Mouse (Mus musculus) kidney, postnatal 14 days (tissue): ENCODE data around the gene Aanat.
"Not testable (repeated sequence)": the region's sequence is repeated elsewhere in the genome, so short reads cannot be mapped to it uniquely, and the experiment has no call there.

Experiments
- DNase-seq: peaks from one replicate; pipeline ENCODE4 v3.0.0; 2022; ENCODE audit warnings: mixed read lengths

The Aanat gene

GRCm38 (mm10) chr11:116574982-116575381, 11.2 kb upstream of the Aanat start:
- no peak for DNase-seq

GRCm38 (mm10) chr11:116575396-116575795, 10.8 kb upstream of the Aanat start:
- DNase-seq, result no peak

- DNase-seq, result no peak
Observed at GRCm38 (mm10) chr11:116579280-116579679, 7.0 kb upstream of the Aanat start.

DNA sequence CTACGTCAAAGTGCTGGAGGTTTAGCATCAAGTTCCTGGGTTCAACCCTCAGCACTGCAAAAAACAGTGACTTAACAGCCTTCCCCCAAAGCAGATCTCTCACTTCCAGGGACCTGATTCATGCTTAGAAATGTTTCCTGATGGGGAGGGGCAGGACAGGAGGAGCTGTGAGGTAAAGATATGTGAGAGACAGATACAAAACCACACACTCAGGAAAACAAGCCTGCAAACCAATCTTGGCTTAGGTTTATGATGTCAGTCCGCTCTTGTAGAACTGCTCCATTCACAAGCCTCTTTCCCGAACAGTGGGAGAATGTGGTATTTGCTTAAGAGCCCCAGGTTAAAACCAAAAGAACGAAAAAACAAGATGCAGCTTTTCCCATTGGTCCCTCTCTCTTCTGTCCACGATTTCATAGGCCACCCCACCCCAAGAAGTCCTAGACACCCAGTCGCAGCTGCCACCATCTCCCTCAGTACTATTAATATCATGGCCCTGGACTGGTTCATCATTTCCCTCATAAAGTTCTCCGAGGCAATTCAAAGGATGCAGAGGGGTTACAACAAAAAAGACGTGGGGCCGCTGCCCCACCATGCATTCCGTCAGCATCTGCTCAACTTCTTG, 6.1 kb upstream of the Aanat start:
- DNase-seq, result no peak

DNA sequence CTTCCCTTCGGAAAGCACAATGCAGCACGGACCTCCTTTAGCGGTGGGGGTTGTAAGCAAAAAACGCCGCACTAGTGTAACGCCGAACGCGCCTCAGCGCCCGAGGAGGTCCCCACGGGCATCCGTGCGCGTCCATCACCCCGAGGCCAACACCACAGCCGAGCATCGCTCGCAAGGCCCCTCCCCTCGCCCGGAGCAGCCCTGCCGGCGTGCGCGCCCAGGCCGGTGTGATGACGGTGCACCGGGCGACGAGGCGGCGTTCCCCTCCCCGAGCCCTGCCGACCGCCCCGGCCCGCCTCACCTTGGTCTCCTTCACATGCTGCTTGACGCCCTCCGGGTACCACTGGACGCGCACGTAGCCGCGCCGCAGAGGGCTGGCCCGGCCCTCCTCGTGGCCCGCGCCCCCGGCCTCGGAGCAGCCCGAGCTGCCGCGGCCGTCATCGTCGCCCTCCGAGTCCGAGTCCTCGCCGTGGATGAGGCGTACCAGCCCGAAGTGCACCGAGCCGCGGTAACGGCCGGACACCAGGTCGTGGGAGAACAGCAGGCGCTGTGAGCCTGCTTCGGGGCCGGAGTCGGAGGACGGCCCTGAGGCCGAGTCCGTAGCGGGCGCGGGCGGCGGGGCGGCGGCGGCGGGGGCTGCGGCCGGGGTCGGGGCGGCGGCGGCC, 5.4 kb upstream of the Aanat start:
- DNase-seq, result peak; percentile 60

- peak; percentile 90 for DNase-seq
Observed at GRCm38 (mm10) chr11:116581376-116581814, 4.8 kb upstream of the Aanat start, which contains the start of gene Ube2o. Ube2o (minus strand) TSS chr11:116581447.

GRCm38 (mm10) chr11:116585682-116586081, 550 bp upstream of the Aanat start:
- no peak for DNase-seq

DNA sequence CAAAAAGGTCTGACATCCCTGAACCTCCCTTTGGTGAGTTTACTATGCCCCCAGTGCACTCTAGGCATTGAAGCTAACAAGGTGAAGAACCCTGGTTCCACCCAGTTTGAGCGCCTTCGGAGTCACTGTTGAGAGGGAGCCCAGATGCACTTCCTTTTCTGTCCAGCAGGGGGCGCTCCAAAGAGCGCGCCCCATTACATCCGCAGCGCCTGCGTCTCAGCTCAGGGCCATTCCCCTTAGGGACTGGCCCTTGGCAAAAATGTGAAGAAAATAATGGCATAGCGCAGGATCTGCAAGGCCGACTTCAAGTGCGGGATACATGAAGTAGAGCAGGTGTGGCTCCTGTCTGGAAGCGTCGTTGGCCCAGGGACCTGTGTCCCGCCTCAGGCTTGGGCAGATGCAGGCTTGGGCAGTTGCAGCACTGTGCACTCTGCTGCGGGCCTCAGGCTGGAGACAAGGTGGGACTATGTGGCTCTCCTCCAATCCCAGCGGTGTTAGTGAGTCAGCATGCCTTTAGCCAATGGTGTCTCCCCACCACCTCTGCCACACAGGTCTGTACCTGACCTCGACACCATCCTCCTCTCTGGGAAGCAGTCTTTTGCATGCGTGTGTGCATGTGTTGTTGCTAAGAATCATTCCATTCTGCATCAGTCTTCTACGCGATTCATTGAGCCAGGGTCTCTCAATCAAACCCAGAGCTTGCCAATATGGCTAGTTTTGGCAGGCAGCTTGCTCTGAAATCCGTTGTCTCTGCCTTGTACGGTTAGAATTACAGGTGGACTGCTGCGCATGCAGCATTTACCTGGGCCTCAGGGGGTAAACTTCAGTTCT, 784 bp downstream of the Aanat start:
- peak; percentile 77 for DNase-seq

GRCm38 (mm10) chr11:116589020-116589531, 2.8 kb downstream of the Aanat start:
- DNase-seq, result no peak

DNA sequence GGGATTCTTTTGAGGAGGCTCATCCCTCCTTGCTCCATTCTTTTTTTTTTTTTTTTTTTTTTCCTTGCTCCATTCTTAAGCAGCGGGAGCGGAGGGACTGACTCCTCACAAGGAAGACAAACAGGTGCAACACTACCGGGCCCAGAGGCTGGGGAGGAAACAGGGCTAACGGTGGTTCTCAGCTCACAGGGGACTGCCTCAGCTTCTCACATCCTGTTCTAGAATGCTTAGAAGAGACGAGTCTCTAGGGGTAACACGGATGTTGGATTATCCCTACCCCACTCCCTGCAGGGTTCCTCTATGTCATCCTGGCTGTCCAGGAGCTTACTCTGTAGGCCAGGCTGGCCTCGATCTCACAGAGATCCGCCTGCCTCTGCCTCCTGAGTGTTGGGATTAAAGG, 3.3 kb downstream of the Aanat start:
- DNase-seq, result no peak

DNA sequence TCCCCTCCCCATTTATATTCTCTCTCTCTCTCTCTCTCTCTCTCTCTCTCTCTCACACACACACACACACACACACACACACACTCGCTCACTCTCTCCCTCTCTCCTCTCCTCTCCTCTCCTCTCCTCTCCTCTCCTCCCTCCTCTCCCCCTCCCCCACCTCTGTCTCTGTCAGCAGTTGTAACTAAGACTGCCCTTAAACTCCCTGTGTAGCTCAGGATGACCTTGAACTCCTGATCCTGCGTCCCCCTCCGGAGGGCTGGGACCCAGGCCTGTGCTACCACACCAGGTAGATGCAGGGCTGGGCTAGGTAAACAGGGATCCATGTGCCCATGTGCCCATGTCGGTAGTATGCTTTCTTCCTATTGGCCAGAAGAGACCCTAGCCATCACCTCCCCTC, 5.4 kb downstream of the Aanat start:
- no peak for DNase-seq

DNA sequence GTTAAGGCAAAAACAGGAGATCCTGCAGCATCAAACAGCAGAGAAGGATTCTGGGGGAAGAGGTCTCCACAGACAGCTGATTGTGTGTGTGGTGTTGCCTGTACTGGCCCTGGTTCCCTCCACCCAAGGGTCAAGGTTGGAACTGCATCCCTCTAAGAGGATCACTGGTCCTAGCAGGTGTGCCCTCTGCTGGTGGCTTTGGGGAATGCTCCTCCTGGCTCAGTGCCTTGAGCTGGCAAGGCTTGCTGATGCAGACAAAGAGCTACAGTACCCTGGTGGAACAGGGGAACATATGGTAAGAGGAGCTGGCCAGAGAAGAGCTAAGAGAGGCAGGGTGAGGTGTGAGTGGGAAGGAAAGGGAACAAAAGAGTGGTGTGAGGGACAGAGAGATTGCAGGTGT, 6.2 kb downstream of the Aanat start:
- peak; percentile 93 for DNase-seq

- DNase-seq, result no peak
Observed at GRCm38 (mm10) chr11:116593345-116593744, 7.1 kb downstream of the Aanat start.

- no peak for DNase-seq
Observed at GRCm38 (mm10) chr11:116596766-116597165, 10.5 kb downstream of the Aanat start.

DNA sequence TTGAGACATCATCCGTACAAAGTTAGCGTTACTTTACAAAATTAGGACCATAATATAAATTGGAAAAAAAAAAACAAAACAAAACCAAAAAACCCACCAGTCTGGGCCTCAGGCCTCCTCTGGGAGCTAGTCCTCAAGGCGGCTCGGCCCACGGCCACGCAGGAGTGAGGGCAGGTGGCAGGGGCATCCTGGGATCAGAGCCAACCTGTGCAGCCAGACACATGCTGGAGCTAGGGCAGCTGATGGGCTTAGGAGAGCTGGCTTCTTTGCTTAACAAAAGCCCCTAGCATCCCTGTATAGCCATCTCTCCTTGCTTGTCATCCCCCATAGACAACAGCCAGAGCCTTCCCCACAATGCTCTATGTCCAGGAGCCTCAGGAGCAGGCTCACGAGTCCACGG, 12.0 kb downstream of the Aanat start:
- DNase-seq, result no peak

- no peak for DNase-seq
Observed at GRCm38 (mm10) chr11:116599230-116599629, 13.0 kb downstream of the Aanat start.

DNA sequence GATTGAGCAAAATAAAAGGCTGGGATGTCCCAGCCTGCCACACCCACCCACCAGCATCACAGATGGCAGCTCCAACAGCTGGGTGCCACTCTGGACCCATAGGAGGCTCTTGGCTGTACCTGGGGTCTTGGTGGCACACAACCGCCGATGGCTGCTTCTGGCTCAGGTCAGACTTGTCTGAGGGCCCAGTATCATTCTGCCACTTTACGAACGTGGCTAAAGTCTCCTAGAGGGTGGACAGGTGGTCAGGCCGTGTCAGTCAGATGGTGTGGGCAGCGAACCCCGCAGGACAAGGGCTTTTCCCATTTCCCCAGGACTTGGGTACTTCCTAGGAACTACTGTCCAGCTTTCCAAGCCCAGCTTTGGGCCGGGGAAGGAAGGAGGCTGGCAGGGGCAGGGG, 14.9 kb downstream of the Aanat start:
- no peak for DNase-seq

DNA sequence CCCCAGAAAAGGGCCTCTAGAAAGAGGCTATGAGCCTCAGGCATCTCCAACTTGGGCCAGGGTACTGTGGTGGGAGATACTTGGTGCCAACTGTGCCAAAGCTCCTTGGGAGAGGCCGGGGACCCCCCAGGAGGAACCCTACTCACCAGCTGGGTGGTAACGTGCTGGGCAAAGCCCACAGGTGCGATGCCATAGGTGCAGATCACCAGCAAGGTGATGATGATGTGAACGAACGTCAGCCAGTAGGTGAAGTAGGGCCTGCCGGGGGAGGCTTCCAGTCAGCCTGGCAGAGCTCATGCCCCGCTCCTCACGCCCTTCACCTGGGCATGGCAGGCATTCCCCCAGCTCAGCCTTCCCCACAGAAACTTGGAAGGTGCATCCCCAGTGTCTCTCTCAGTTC, 15.8 kb downstream of the Aanat start:
- DNase-seq, result no peak

GRCm38 (mm10) chr11:116603339-116603738, 17.1 kb downstream of the Aanat start:
- no peak for DNase-seq

- DNase-seq, result no peak
Observed at GRCm38 (mm10) chr11:116604097-116604496, 17.9 kb downstream of the Aanat start.

DNA sequence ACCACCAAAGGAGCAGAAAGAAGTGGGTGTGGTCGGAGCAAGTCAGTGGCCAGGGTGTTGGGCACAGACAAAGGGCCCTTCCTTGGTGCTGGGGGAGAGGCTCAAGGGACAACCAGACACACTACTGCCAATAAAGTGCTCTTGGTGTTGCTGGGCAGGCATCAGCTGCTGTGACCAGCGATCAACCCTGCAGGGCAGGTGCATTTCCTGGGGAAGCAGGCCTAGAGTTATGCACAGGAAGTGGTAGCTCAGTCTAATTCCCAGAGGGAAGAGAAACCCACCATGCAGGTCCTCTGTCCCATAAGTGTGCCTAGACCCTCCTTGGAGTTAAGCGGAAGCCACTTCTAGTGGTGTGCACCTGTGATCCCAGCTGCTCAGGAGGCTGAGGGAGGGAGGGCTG, 21.5 kb downstream of the Aanat start:
- no peak for DNase-seq

- DNase-seq, result no peak
Observed at GRCm38 (mm10) chr11:116609965-116610630, 23.9 kb downstream of the Aanat start.

GRCm38 (mm10) chr11:116611168-116611567, 24.9 kb downstream of the Aanat start:
- not testable (repeated sequence) for DNase-seq
